Mouse (Mus musculus) midbrain, postnatal 0 days (tissue): ENCODE measurements around the gene Urah. TPM values are rescaled to one million over a fixed set of nuclear protein-coding genes. Genes with fewer than 3 reads are reported as not detected.

Experiments used
- ATAC-seq: fragments of 200-750 bp; cut with Nextera tagmentation; 2 replicates; pipeline ENCODE4 v1.8.0; 2017; ENCODE audit warnings: moderate number of reproducible peaks, mild to moderate bottlenecking, moderate TSS enrichment, moderate library complexity; ENCODE audit not compliant: low FRiP score
- DNase-seq: peaks from one replicate; pipeline ENCODE4 v3.0.0-alpha.2; 2015; ENCODE audit warnings: low spot score
- H3K27ac ChIP-seq: fragments of 300-500 bp; sonication (generic); 2 replicates; pipeline ENCODE4 v1.5.1; 2014; ENCODE audit warnings: low read depth, mild to moderate bottlenecking, low read length, mixed read lengths
- H3K27me3 ChIP-seq: fragments of 300-500 bp; sonication (generic); 2 replicates; pipeline ENCODE4 v1.6.1; 2014; ENCODE audit warnings: low read length, control low read depth, mixed read lengths; ENCODE audit not compliant: insufficient read depth
- H3K36me3 ChIP-seq: fragments of 300-500 bp; sonication (generic); 2 replicates; pipeline ENCODE4 v1.6.1; 2014; ENCODE audit warnings: low read length, control low read depth, mixed read lengths; ENCODE audit not compliant: insufficient read depth
- H3K4me1 ChIP-seq: fragments of 300-500 bp; sonication (generic); 2 replicates; pipeline ENCODE4 v1.6.1; 2014; ENCODE audit warnings: mild to moderate bottlenecking, control low read depth, antibody characterized with exemption, low read length, mixed read lengths; ENCODE audit not compliant: insufficient read depth
- H3K4me2 ChIP-seq: fragments of 300-500 bp; sonication (generic); 2 replicates; pipeline ENCODE4 v1.6.1; 2014; ENCODE audit warnings: low read depth, mild to moderate bottlenecking, low read length, mixed read lengths; ENCODE audit not compliant: poor library complexity, severe bottlenecking
- H3K4me3 ChIP-seq: fragments of 300-500 bp; sonication (generic); 2 replicates; pipeline ENCODE4 v1.5.1; 2014; ENCODE audit warnings: low read depth, mild to moderate bottlenecking, low read length, moderate library complexity
- H3K9ac ChIP-seq: fragments of 300-500 bp; sonication (generic); replicated peaks from 2 replicates; pipeline ENCODE4 v1.6.1; 2014; ENCODE audit warnings: mild to moderate bottlenecking, low read length, moderate library complexity, mixed read lengths; ENCODE audit not compliant: poor library complexity, severe bottlenecking
- H3K9me3 ChIP-seq: fragments of 300-500 bp; sonication (generic); 2 replicates; pipeline ENCODE4 v1.6.1; 2016; ENCODE audit warnings: low read length, control low read depth
- CTCF ChIP-seq: IDR thresholded peaks from 2 replicates; pipeline ENCODE4 v1.5.1; 2016; ENCODE audit warnings: antibody characterized with exemption, mild to moderate bottlenecking
- WGBS: fragments of 180-500 bp; shearing (Covaris S2); extraction: QIAGEN DNeasy Blood & Tissue Kit; methylation state at CpG from one replicate; pipeline ENCODE4 v1.1.7; 2014; 5-methylcytosine and 5-hydroxymethylcytosine counted together
- polyA plus RNA-seq: library from polyadenylated mRNA; unstranded; fragments of >200 nt; fragmentation: Nextera tagmentation; extraction: Ambion mirVana; gene quantifications from 2 replicates; pipeline ENCODE4 v1.2.1, GENCODE M21; 2015
- total RNA-seq: library from RNA; depleted of rRNA; stranded (reverse); fragments of >200 nt; gene quantifications from 2 replicates; pipeline ENCODE4 v1.2.3, GENCODE M21; 2014

The Urah gene
- total and polyA plus RNA-seq, 2 experiments from 2014 or later, result 0.23 to 0.71 TPM

DNA sequence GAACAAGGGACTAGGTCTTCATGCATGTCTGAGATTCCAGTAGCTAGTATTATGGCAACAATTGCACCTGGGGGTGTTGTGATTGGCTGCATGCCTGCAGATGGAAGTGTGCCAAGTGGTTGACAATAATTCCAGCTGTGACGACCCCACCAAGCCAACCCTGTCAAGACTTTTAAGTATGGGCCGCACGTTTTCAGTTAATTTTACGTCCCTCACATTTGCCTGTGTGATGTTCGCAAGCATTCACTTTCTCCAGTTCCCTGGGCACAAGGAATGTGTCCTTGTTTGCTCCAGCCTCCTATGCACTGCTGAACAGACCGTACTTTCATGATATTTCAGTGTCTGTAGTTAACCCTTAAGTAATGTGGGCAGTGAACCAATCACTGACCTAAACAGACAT is 32.2 kb upstream of the Urah start:
- ATAC-seq (no peak), DNase-seq (no peak)
- TF ChIP-seq CTCF, result no peak
- Histone ChIP-seq H3K27me3 (no peaks in the 10 kb centered on the region), H3K36me3 (peaks cover 6% of the 10 kb centered on the region; the same call in 1 of the 2 replicates), H3K4me3 (no peak overlapping the region), H3K9ac (no peak overlapping the region), H3K4me1 (no peaks in the 10 kb centered on the region), H3K4me2 (no peak overlapping the region), H3K9me3 (no peaks in the 10 kb centered on the region), H3K27ac (no peak overlapping the region)
- WGBS, result 70% methylated on average over 6 of the region's 6 CpGs

DNA sequence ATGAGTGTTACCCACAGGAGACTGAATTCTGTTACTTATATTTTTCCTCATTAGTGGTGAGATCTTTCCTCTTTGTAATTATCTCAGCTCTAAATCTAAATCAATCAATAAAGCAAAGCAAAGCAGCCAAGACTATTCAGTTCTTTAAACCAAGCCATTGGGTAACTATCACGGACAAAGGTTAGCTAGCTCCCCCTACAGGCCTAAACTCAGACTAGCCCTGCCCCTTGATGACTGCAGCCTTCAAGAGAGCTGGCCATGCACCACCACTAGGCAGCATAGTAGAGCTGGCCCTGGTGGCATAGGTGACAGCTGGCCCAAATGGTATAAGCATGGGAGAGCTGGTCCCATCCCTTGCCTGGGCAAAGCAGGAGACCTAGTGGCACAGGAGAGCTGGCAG is 29.1 kb upstream of the Urah start:
- Histone ChIP-seq H3K27me3 (no peaks in the 10 kb centered on the region), H3K4me1 (no peaks in the 10 kb centered on the region), H3K36me3 (peaks cover 14% of the 10 kb centered on the region; the same call in 1 of the 2 replicates), H3K27ac (no peak overlapping the region), H3K4me2 (no peak overlapping the region), H3K9ac (no peak overlapping the region), H3K4me3 (no peak overlapping the region), H3K9me3 (no peaks in the 10 kb centered on the region)
- WGBS, result 16% methylated on average over 1 of the region's 1 CpGs
- TF ChIP-seq CTCF, result peak; percentile 77
- ATAC-seq, result peak; percentile 50; the same call in 1 of the 2 replicates
- peak; percentile 59 for DNase-seq

- Histone ChIP-seq H3K4me3 (no peak overlapping the region), H3K9ac (no peak overlapping the region), H3K27me3 (no peaks in the 10 kb centered on the region), H3K36me3 (peaks cover 38% of the 10 kb centered on the region), H3K9me3 (no peaks in the 10 kb centered on the region), H3K27ac (no peak overlapping the region), H3K4me2 (no peak overlapping the region), H3K4me1 (no peaks in the 10 kb centered on the region)
- peak; percentile 50 for TF ChIP-seq CTCF
- DNase-seq (no peak), ATAC-seq (no peak)
- WGBS, result 91% methylated on average over 6 of the region's 6 CpGs
Measured at GRCm38 (mm10) chr7:140810496-140810895, 24.3 kb upstream of the Urah start.

DNA sequence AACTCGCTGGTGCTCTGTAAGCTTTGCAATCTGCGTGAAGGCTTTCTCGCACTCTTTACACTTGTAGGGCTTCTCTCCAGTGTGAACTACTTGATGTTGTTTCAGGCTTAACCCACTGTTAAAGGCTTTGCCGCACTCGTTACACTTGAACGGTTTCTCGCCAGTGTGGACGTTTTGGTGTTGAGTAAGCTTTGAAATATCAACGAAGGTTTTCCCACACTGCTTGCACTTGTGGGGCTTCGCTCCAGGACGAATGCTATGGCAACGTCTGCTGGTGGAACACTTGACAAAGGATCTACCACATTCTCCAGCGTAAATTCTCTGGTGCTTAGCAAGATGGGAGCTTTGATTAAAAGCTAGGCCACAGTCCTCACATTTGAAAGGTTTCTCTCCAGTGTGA is 23.1 kb upstream of the Urah start:
- Histone ChIP-seq H3K4me2 (no peak overlapping the region), H3K9ac (no peak overlapping the region), H3K27me3 (no peaks in the 10 kb centered on the region), H3K4me1 (no peaks in the 10 kb centered on the region), H3K36me3 (peaks cover 36% of the 10 kb centered on the region), H3K4me3 (no peak overlapping the region), H3K9me3 (no peaks in the 10 kb centered on the region), H3K27ac (peak overlapping the region; percentile 44; the same call in 1 of the 2 replicates)
- no peak for ATAC-seq
- peak; percentile 68 for DNase-seq
- no peak for TF ChIP-seq CTCF
- 65% methylated on average over 13 of the region's 13 CpGs for WGBS

GRCm38 (mm10) chr7:140812850-140813249 is 22.0 kb upstream of the Urah start:
- Histone ChIP-seq H3K4me3 (no peak overlapping the region), H3K27ac (no peak overlapping the region), H3K9ac (no peak overlapping the region), H3K9me3 (no peaks in the 10 kb centered on the region), H3K36me3 (peaks cover 30% of the 10 kb centered on the region), H3K4me1 (peaks cover 5% of the 10 kb centered on the region; the same call in 1 of the 2 replicates), H3K4me2 (no peak overlapping the region), H3K27me3 (no peaks in the 10 kb centered on the region)
- DNase-seq (no peak), ATAC-seq (no peak)
- TF ChIP-seq CTCF, result no peak
- WGBS, result 90% methylated on average over 12 of the region's 12 CpGs

DNA sequence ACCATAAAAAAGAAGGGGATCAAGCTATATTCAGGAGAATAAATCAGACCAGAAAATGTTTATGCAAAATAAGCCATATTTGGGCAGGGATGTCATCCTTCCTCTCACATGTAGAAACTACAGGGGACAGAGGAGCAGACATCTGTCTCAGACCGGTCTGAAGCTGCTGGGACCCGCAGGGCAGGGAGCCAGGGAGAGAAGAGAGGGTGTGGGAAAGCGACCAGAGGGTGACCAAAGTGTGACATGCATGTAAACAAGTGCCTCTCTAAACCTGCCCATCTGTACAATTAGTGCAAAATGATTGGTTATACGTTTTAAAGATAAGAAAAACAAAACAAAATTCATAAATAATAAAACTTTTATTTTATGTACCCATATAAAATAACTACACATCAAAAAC is 14.6 kb upstream of the Urah start:
- TF ChIP-seq CTCF, result no peak
- H3K4me3 ChIP-seq, result no peak overlapping the region
- H3K27me3 ChIP-seq, result no peaks in the 10 kb centered on the region
- no peaks in the 10 kb centered on the region for H3K36me3 ChIP-seq
- ATAC-seq, result no peak
- H3K27ac ChIP-seq, result no peak overlapping the region
- H3K4me1 ChIP-seq, result peaks cover 5% of the 10 kb centered on the region; the same call in 1 of the 2 replicates
- WGBS, result 66% methylated on average over 4 of the region's 4 CpGs
- peak overlapping the region; percentile 36 for H3K4me2 ChIP-seq
- peak; percentile 66 for DNase-seq
- no peak overlapping the region for H3K9ac ChIP-seq
- no peaks in the 10 kb centered on the region for H3K9me3 ChIP-seq
